Mouse (Mus musculus) heart, embryonic 16.5 days (tissue): ENCODE results near the gene Slc41a3. TPM values are rescaled to one million over a fixed set of nuclear protein-coding genes. Genes with fewer than 3 reads are reported as not detected.
A peak's percentile ranks its signal among the peaks of the same experiment; 100 is the strongest.

Experiments
- ATAC-seq: fragments of 200-750 bp; cut with Nextera tagmentation; replicated peaks from 2 replicates; pipeline ENCODE4 v1.8.0; 2017; ENCODE audit warnings: moderate number of reproducible peaks; ENCODE audit not compliant: insufficient read depth, low FRiP score; ENCODE audit errors: extremely low read depth
- H3K27ac ChIP-seq: fragments of 300-500 bp; sonication (generic); 2 replicates; pipeline ENCODE4 v1.5.1; 2014; ENCODE audit warnings: mild to moderate bottlenecking, low read length, control low read depth, moderate library complexity
- H3K27me3 ChIP-seq: fragments of 300-500 bp; sonication (generic); 2 replicates; pipeline ENCODE4 v1.6.1; 2014; ENCODE audit warnings: low read length, mixed read lengths; ENCODE audit not compliant: control insufficient read depth, insufficient read depth
- H3K36me3 ChIP-seq: fragments of 300-500 bp; sonication (generic); 2 replicates; pipeline ENCODE4 v1.6.1; 2014; ENCODE audit not compliant: control insufficient read depth, insufficient read depth
- H3K4me1 ChIP-seq: fragments of 300-500 bp; sonication (generic); 2 replicates; pipeline ENCODE4 v1.6.1; 2014; ENCODE audit warnings: low read length, mixed read lengths; ENCODE audit not compliant: control insufficient read depth, insufficient read depth
- H3K4me2 ChIP-seq: fragments of 300-500 bp; sonication (generic); 2 replicates; pipeline ENCODE4 v1.6.1; 2014; ENCODE audit warnings: low read depth, mild to moderate bottlenecking, control low read depth, low read length
- H3K4me3 ChIP-seq: fragments of 300-500 bp; sonication (generic); 2 replicates; pipeline ENCODE4 v1.5.1; 2014; ENCODE audit warnings: mild to moderate bottlenecking, control low read depth, low read length
- H3K9ac ChIP-seq: fragments of 300-500 bp; sonication (generic); 2 replicates; pipeline ENCODE4 v1.6.1; 2014; ENCODE audit warnings: low read length, control low read depth
- H3K9me3 ChIP-seq: fragments of 300-500 bp; sonication (generic); replicated peaks from 2 replicates; pipeline ENCODE4 v1.6.1; 2016; ENCODE audit warnings: low read length; ENCODE audit not compliant: control insufficient read depth
- WGBS: fragments of 180-500 bp; shearing (Covaris S2); extraction: QIAGEN DNeasy Blood & Tissue Kit; methylation state at CpG from one replicate; pipeline ENCODE4 v1.1.7; 2014; 5-methylcytosine and 5-hydroxymethylcytosine counted together
- polyA plus RNA-seq: library from polyadenylated mRNA; unstranded; fragments of >200 nt; fragmentation: Nextera tagmentation; extraction: Ambion mirVana; gene quantifications from 2 replicates; pipeline ENCODE4 v1.2.1, GENCODE M21; 2015

The Slc41a3 gene
- 10.0 and 11.9 TPM in 2 replicates for polyA plus RNA-seq

DNA sequence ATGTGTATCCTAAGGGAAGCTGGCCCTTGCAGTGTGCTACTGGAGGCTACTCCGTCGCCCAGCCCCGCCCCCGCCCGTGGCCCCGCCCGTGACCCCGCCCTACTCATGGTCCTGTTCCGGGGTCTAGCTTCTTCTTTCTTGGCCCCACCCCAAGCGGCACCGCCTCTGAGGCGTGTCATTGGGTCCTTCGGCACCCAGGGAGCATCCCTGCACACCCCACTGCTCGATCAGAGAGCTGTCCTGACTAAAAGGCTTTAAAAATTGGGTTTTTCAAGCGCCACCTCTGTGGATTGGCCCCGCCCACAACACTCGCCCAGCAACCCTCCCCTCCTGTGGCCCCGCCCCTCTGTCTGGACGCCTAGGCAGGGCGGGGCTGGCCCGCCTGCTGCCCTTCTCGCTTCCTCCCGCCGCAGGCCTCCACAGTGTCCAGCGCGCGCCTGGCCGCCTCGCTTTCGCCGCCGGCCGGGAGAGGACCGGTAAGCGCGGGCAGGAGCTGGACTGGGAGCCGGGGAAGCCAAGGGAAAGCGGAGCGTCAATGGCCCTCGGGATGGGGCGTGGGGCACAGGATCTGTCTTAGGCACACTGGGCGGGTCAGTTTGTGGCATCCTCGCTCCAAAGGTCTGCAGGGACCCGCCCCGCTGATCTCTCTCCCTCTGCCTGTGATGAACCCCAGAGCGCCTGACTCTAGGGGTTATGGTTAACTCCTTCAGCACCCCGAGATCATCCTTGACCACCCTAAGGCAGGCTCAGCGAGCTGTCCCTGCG, at the start of gene Slc41a3:
Gene Slc41a3 (plus strand): TSS at position 193 of the 765 bp plus-strand sequence.
- no peaks in the 10 kb centered on the region for H3K9me3 ChIP-seq
- H3K36me3 ChIP-seq: no peaks in the 10 kb centered on the region
- peak within 1 kb of the TSS; percentile 76 for H3K4me2 ChIP-seq
- peak within 1 kb of the TSS; percentile 76 for H3K9ac ChIP-seq
- peaks cover 3% of the 10 kb centered on the region; the same call in 1 of the 2 replicates for H3K27me3 ChIP-seq
- peaks cover 37% of the 10 kb centered on the region for H3K4me1 ChIP-seq
- peak within 1 kb of the TSS; percentile 49 for H3K27ac ChIP-seq
- WGBS: 2% methylated on average over 48 of the region's 49 CpGs
- peak; percentile 93 for ATAC-seq
- H3K4me3 ChIP-seq: peak within 1 kb of the TSS; percentile 70

DNA sequence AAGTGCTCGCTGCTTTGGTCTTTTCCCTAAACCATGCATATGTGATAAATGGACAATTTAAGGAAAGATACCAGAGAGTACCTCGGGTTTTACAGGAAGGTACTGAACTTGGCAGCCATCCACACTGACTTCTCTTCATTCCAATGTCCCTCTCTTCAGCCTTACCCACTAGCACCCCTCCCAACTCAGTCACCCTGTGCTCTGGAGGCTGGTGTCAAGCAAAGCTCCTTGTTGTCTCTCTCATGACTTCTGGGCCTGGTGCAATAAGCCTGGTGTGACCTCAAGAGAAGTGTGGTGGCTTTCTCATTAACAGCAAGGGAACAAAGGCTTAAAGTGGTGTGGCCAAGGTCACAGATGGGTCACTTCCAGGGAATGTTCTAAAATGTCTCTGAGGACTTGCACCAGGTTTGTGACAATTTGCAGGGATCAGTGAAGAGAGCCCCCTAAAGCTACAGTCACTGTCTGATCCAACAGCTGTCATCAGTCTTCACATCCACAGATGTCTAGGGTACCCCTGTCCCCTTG, 47.9 kb upstream of the Slc41a3 start:
- no peak overlapping the region for H3K9ac ChIP-seq
- no peak overlapping the region for H3K4me2 ChIP-seq
- no peak for ATAC-seq

GRCm38 (mm10) chr6:90557077-90557476, 47.4 kb upstream of the Slc41a3 start:
- H3K4me1 ChIP-seq: peaks cover 3% of the 10 kb centered on the region; the same call in 1 of the 2 replicates
- H3K9ac ChIP-seq: no peak overlapping the region
- H3K27me3 ChIP-seq: no peaks in the 10 kb centered on the region
- WGBS: 84% methylated on average over 7 of the region's 7 CpGs
- H3K9me3 ChIP-seq: no peaks in the 10 kb centered on the region
- no peak for ATAC-seq
- no peak overlapping the region for H3K4me3 ChIP-seq
- H3K36me3 ChIP-seq: no peaks in the 10 kb centered on the region
- no peak overlapping the region for H3K4me2 ChIP-seq
- no peak overlapping the region for H3K27ac ChIP-seq

More for the DNA sequence above, 47.9 kb upstream of the Slc41a3 start:
- Histone ChIP-seq H3K27me3 (no peaks in the 10 kb centered on the region), H3K4me3 (no peak overlapping the region), H3K27ac (no peak overlapping the region), H3K36me3 (no peaks in the 10 kb centered on the region), H3K9me3 (no peaks in the 10 kb centered on the region), H3K4me1 (peaks cover 3% of the 10 kb centered on the region; the same call in 1 of the 2 replicates)
- 27% methylated on average over 2 of the region's 2 CpGs for WGBS

DNA sequence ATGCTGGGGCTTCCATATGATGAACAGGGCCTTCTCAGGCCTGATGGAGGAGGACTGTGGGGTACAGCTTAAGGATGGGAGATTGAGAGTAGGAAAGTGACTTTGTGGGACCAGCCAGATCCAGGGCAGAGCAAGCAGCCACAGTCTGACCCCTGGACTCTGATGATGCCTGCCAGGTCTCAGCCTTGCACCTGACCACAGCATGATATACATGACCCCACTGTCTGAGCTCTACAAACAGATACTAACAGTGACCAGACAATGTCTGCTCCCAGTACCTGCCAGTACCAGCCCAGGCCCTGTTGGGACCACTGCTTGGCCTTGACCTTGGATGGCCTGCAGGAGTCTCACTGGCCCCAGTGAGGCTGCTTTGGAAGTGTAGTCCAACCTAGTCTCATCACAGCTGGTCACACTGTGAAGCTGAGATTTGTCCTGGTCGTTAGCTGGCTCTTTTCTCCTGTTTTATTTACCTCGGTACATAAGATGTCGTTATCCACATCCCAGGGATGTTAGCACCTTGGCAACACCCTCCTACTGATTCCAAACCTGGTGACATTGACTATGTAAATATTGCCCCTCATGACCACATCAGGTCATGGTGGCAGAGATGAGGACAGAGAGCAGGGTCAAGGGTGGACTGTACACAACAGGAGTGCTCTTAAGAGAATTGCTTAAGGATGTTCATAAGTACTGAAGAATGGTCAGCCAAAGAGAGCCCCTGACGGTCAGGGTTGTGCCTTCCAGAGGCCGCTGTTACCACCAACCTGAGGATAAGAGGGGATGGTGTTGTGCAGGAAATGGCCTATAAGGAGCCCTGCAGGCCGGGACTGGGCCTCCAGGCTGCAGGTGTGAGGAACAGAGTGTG, 46.5 kb upstream of the Slc41a3 start:
- no peak overlapping the region for H3K9ac ChIP-seq
- no peak overlapping the region for H3K4me2 ChIP-seq
- H3K4me3 ChIP-seq: no peak overlapping the region
- no peaks in the 10 kb centered on the region for H3K27me3 ChIP-seq
- no peaks in the 10 kb centered on the region for H3K9me3 ChIP-seq
- no peak for ATAC-seq
- no peak overlapping the region for H3K27ac ChIP-seq
- H3K36me3 ChIP-seq: no peaks in the 10 kb centered on the region
- peaks cover 3% of the 10 kb centered on the region; the same call in 1 of the 2 replicates for H3K4me1 ChIP-seq
- 82% methylated on average over 6 of the region's 6 CpGs for WGBS

- Histone ChIP-seq H3K9ac (no peak overlapping the region), H3K4me1 (peaks cover 18% of the 10 kb centered on the region), H3K4me2 (no peak overlapping the region), H3K9me3 (no peaks in the 10 kb centered on the region), H3K27ac (no peak overlapping the region), H3K4me3 (no peak overlapping the region), H3K36me3 (no peaks in the 10 kb centered on the region), H3K27me3 (no peaks in the 10 kb centered on the region)
- ATAC-seq: no peak
- WGBS: 62% methylated on average over 3 of the region's 3 CpGs
These were observed 44.0 kb upstream of the Slc41a3 start for GRCm38 (mm10) chr6:90560390-90561058.

DNA sequence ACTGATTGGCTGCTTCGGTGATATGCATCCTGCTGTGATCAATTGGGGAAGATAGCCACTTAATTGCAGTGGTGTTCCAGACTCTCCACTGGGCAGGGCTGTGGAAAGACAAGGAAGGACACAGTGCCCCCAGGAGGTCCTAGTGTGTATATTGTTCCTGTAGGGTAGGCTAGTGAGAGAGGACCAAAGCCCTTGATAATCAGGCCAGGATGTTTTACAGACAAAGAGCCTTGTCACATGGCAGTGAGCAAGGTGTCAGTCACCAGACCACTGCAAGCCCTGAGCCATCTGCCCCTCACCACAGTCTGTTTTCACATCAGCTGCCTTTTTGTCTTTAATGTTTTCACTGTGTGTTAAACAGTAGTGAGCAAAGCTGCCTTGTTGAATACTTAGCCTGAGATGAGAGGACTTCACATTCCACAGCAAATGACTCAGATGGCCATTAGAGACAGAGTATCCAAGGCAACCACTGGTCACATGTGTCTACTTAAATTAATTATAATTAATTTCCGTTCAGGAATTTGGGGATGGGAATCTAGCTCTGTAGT, 43.2 kb upstream of the Slc41a3 start:
- no peaks in the 10 kb centered on the region for H3K27me3 ChIP-seq
- no peak overlapping the region for H3K27ac ChIP-seq
- no peak overlapping the region for H3K4me3 ChIP-seq
- H3K9me3 ChIP-seq: no peaks in the 10 kb centered on the region
- ATAC-seq: no peak
- H3K4me2 ChIP-seq: no peak overlapping the region
- H3K4me1 ChIP-seq: peaks cover 23% of the 10 kb centered on the region
- 31% methylated on average over 2 of the region's 2 CpGs for WGBS
- no peak overlapping the region for H3K9ac ChIP-seq
- H3K36me3 ChIP-seq: no peaks in the 10 kb centered on the region

- no peaks in the 10 kb centered on the region for H3K36me3 ChIP-seq
- H3K27me3 ChIP-seq: 0 out of 2 replicates have a peak, but pooled peaks cover 2% of the 10 kb centered on the region
- peaks cover 20% of the 10 kb centered on the region for H3K4me1 ChIP-seq
- H3K4me2 ChIP-seq: no peak overlapping the region
- WGBS: 53% methylated on average over 9 of the region's 9 CpGs
- no peaks in the 10 kb centered on the region for H3K9me3 ChIP-seq
- ATAC-seq: no peak
- no peak overlapping the region for H3K9ac ChIP-seq
- H3K4me3 ChIP-seq: no peak overlapping the region
- peak overlapping the region; percentile 16; the same call in 1 of the 2 replicates for H3K27ac ChIP-seq
These were observed 40.3 kb upstream of the Slc41a3 start for GRCm38 (mm10) chr6:90564240-90564639.

DNA sequence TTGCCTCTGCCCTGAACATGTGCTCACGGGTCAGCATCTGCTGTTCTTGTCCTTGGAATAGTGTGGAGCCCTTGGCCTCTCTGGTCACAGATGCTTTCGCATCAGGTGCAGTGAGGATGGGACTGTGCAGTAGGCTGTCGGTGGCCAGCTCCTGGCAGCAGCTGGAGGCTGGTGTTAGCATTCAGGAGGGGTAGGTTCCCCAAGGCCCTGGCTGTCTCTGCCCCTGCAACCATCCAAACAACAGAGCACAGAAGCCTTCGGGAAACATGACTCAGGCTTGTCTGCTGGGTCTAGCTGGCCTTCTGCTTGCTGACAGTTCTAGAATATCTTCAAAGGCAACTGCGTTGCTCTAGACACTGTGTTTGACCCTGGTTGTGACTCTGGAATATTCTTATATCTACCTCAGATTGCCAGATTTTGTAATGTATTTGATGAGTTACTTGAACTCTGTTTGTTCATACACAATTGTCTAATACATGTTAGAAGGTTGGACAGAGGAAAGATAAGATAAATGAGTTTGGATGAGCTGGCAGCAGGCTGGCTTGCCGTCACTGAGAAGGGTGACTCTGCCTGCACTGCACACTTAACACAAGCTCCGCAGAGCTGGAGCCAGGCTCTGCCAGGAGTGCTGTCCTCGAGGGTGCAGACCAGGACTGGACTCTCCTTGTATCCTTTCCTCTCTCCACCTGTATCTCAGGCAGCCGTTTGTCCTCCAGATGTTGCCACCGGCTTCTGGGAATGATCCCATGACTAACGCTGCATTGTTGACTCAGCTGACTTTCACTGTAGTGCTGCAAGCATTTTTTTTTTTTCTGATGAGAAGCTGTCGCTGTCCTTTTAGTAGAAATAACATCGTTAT, 38.9 kb upstream of the Slc41a3 start:
- no peaks in the 10 kb centered on the region for H3K9me3 ChIP-seq
- 0 out of 2 replicates have a peak, but pooled peaks cover 2% of the 10 kb centered on the region for H3K27me3 ChIP-seq
- H3K27ac ChIP-seq: no peak overlapping the region
- H3K36me3 ChIP-seq: no peaks in the 10 kb centered on the region
- WGBS: 38% methylated on average over 13 of the region's 13 CpGs
- no peak overlapping the region for H3K4me2 ChIP-seq
- no peak for ATAC-seq
- H3K4me1 ChIP-seq: peaks cover 20% of the 10 kb centered on the region
- no peak overlapping the region for H3K9ac ChIP-seq
- no peak overlapping the region for H3K4me3 ChIP-seq
